Mouse (Mus musculus) bone marrow, adult 2 months (tissue): ENCODE results near the gene Cnot2. TPM values are rescaled to one million over a fixed set of nuclear protein-coding genes. Genes with fewer than 3 reads are reported as not detected.

Source experiments
- H3K27ac ChIP-seq: fragments of 200-500 bp; 2 replicates; pipeline ENCODE4 v1.5.1; 2012; ENCODE audit warnings: low read depth, mild to moderate bottlenecking, control low read depth, inconsistent platforms, low read length; ENCODE audit not compliant: control insufficient read depth, poor library complexity, insufficient read depth
- H3K4me1 ChIP-seq: fragments of 200-500 bp; 2 replicates; pipeline ENCODE4 v1.6.1; 2011; ENCODE audit warnings: low read length; ENCODE audit not compliant: control insufficient read depth, insufficient read depth
- H3K4me3 ChIP-seq: fragments of 200-500 bp; replicated peaks from 2 replicates; pipeline ENCODE3; 2011; ENCODE audit warnings: mild to moderate bottlenecking, low read depth, low read length, control low read depth; ENCODE audit not compliant: control insufficient read depth
- CTCF ChIP-seq: fragments of 200-500 bp; IDR thresholded peaks from 2 replicates; pipeline ENCODE4 v1.5.1; 2011; ENCODE audit warnings: low read length, control low read depth; ENCODE audit not compliant: control insufficient read depth, insufficient read depth
- POLR2A ChIP-seq: fragments of 200-500 bp; IDR thresholded peaks from 2 replicates; pipeline ENCODE4 v1.6.1; 2011; ENCODE audit warnings: low read depth, mild to moderate bottlenecking, control low read depth, low read length, borderline replicate concordance; ENCODE audit not compliant: control insufficient read depth
- WGBS: fragments of 180-500 bp; shearing (Covaris S2); methylation state at CpG from one replicate; pipeline ENCODE4 v1.1.7; 2018; 5-methylcytosine and 5-hydroxymethylcytosine counted together
- polyA plus RNA-seq: library from polyadenylated mRNA; stranded (reverse); fragments of >200 nt; gene quantifications from 2 replicates; pipeline ENCODE4 v1.2.4, GENCODE M21; 2011; ENCODE audit warnings: low replicate concordance; ENCODE audit not compliant: missing spikeins, insufficient read depth, insufficient read length

The Cnot2 gene
- polyA plus RNA-seq, 1 experiment: 40.5 TPM

- Histone ChIP-seq H3K27ac (no peak overlapping the region), H3K4me1 (no peaks in the 10 kb centered on the region), H3K4me3 (no peak overlapping the region)
- TF ChIP-seq CTCF: no peak
- TF ChIP-seq POLR2A: no peak
- 92% methylated on average over 7 of the region's 7 CpGs for WGBS
These were observed 140.4 kb downstream of the Cnot2 start for GRCm38 (mm10) chr10:116440946-116441345.

DNA sequence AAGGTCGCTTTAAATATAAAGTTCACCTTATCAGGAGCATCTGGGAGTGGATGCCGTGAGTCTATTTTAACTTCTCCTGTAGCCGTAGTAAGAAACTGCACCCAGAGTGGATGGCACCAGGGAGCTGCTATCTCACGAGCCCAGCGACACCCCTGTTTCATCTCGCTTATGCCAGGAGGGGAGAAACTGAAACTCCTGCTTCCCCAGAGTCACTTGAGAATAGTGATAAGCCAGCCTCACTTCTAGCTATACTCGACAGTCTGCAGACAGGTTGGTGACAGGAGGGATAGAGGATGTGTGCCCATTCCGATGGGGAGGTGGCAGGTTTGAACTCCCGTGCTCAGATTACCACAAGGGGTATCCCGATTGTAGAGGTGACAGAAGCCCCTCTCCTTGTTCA lies 141.2 kb downstream of the Cnot2 start:
- 79% methylated on average over 10 of the region's 10 CpGs for WGBS
- H3K4me1 ChIP-seq: no peaks in the 10 kb centered on the region
- no peak for TF ChIP-seq CTCF
- no peak for TF ChIP-seq POLR2A
- no peak overlapping the region for H3K4me3 ChIP-seq
- H3K27ac ChIP-seq: no peak overlapping the region

DNA sequence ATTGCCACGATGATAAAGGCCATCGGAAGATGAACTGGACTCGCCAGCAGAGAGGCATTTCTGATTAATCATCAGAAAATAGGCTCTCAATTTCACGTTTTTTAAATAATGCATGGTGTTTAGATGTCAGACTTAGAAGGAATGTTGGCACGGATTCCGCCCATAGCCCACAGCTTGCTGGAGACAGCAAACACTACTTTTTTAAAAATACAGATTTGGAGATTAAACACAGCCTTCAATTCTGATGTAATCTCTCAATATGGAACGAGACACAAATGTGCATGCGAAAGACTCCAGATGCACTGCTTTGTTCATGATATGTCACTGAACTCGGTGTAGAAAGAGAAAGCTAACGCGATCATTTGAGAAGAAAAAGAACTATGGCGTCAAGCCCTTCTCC lies 145.9 kb downstream of the Cnot2 start:
- 84% methylated on average over 12 of the region's 12 CpGs for WGBS
- no peak for TF ChIP-seq CTCF
- no peak for TF ChIP-seq POLR2A
- Histone ChIP-seq H3K4me1 (no peaks in the 10 kb centered on the region; the same call in 1 of the 2 replicates), H3K27ac (no peak overlapping the region), H3K4me3 (no peak overlapping the region)

Other genes with a start within 250 kb of the Cnot2 start
- 1.5 TPM in 1 of 2 replicates, not detected in the other for gene Kcnmb4, start 107.6 kb downstream of the Cnot2 start, polyA plus RNA-seq